Mouse (Mus musculus) layer of hippocampus, adult 2 months (tissue): ENCODE measurements at regions not wholly inside any gene's neighbourhood (a gene's known extent, or its start where the extent isn't known, plus 50 kb on each side); places are given as distances from the start of the nearest gene placed in this dataset.
"Not testable (repeated sequence)": the region's sequence is repeated elsewhere in the genome, so short reads cannot be mapped to it uniquely, and the experiment has no call there.

Experiments used
- DNase-seq, 2 experiments: peaks; one replicate each; pipeline ENCODE4 v3.0.0; 2022; ENCODE audit warnings: low spot score in 2 of 2
- H3K27ac ChIP-seq: fragments of 200-600 bp; 2 replicates; pipeline ENCODE4 v1.8.1; 2022
- H3K4me3 ChIP-seq: fragments of 200-600 bp; 2 replicates; pipeline ENCODE4 v1.8.1; 2022; ENCODE audit warnings: mild to moderate bottlenecking
- CTCF ChIP-seq: fragments of 200-600 bp; conservative IDR thresholded peaks from 2 replicates; pipeline ENCODE4 v1.8.1; 2022; ENCODE audit warnings: antibody characterized with exemption, mild to moderate bottlenecking, moderate library complexity

DNA sequence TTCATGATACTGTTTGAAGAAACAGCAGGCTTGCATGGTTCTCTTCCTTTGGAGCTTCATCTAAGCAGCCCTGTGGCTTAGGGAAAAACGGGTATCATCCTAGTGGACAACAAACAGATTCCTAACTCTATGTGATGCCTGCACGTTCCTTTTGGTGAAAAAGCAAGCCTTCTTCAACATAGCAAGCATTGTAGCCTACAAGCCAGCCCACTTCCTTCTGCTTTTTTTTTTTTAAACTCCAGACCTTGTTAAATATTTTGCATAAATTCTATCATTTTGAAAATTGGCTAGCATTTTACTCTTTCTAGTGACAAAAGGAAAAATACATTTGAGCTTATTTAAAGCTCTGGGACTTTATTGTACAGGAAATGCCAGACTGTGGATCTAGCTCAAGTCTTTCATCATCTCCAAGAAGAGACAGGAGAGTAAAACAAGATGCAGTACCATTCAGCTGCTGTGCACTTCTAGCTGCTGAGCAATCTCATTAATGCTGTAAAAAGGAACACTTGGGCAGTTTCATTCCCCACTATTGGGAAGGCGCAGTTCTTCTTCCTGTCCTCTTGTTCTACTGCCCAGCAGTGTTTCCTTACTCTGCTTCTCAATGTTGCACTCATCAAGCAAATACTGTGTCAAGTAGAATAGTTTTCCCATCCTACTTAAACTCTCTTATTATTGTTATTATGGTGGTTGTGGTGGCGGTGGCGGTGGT is 86.5 kb upstream of the Prlr start:
- DNase-seq = no peak
- Histone ChIP-seq H3K4me3 (no peak overlapping the region), H3K27ac (no peak overlapping the region)
- TF ChIP-seq CTCF = no peak

DNA sequence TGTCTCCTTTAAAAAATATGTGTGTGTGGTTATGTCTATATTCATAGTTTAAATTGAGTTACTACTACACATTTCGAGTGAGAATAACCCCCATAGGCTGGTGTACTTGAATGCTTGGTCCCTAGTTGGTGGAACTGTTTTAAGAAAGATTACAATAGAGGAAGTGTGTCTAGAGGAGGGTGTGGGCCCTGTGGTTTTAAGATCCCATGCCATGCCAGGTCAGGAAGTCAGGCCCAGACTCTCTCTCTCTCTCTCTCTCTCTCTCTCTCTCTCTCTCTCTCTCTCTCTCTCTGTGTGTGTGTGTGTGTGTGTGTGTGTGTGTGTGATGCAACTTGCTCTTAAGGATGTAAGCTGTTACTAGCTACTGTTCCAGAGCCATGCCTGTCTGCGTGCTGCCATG is 73.7 kb upstream of the Prlr start:
- TF ChIP-seq CTCF = no peak
- H3K4me3 ChIP-seq = no peak overlapping the region
- no peak overlapping the region for H3K27ac ChIP-seq
- no peak for DNase-seq

DNA sequence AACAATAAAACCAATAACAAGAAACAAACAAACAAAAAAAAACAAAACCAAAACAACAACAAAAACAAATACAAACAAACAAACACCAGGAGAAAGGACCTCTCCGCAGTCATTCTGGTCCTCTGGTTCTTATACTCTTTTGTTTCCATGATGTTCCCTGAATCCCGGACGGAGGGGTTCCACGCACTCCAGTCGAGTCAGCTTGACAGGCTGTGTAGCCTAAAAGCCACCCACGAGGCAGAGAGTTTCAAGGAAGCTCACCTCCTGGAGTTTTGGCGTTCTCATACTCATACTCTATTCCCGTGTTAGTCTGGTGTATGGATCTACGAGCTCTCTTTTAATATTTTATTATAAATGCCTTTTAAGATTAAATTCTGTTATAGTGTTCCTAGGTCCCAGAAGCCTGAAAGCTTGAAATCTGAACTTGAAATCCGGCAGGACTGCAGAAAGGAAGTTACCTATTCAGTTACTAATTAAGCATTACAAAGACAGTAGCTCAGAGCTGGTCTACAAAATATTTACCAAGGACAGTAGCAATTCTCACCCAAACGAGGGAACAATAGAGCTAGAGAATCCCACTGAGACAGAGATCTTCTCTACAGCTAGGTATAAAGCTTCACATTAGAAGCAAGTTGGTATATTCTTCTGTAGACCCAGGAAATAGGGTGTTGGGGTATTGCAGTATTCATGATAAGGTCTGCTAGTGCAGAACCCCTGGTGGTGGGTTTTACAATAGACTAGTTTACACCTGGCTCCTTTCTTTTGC is 71.6 kb upstream of the Prlr start:
- not testable (repeated sequence) for H3K27ac ChIP-seq, H3K4me3 ChIP-seq, DNase-seq

DNA sequence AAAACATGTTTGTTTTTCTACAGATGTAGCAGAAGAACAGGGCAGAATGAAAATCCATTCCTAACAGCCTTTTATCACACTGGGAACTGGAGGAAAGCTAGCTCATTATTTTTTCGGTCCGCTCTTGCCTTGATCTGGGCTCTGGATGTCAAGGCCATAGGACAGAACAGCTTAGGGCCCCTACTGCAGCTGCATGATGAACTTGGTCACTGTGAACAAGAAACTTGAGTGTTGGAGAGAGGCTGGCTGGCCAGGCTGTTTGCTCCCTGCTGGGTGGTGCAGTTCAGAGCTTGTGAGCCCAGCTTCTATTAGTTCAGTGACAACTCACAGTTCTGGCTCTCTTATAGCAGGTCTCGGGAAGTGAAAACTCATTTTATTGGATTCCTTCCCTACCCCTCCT is 70.2 kb upstream of the Prlr start:
- no peak for DNase-seq
- no peak for TF ChIP-seq CTCF
- Histone ChIP-seq H3K27ac (no peak overlapping the region), H3K4me3 (no peak overlapping the region)
